Mouse (Mus musculus) embryonic facial prominence, embryonic 15.5 days (tissue): ENCODE measurements around the gene Nt5c3b. TPM values are rescaled to one million over a fixed set of nuclear protein-coding genes. Genes with fewer than 3 reads are reported as not detected.

Experiments
- ATAC-seq: fragments of 200-750 bp; cut with Nextera tagmentation; 2 replicates; pipeline ENCODE4 v1.8.0; 2017; ENCODE audit warnings: low read depth, moderate TSS enrichment; ENCODE audit not compliant: insufficient number of reproducible peaks, low FRiP score, low TSS enrichment
- H3K27ac ChIP-seq: fragments of 300-500 bp; sonication (generic); replicated peaks from 2 replicates; pipeline ENCODE4 v1.5.1; 2015; ENCODE audit warnings: mild to moderate bottlenecking, inconsistent platforms
- H3K27me3 ChIP-seq: fragments of 300-500 bp; sonication (generic); 2 replicates; pipeline ENCODE4 v1.6.1; 2015; ENCODE audit warnings: inconsistent platforms
- H3K36me3 ChIP-seq: fragments of 300-500 bp; sonication (generic); 2 replicates; pipeline ENCODE4 v1.6.1; 2015; ENCODE audit warnings: mild to moderate bottlenecking, inconsistent platforms
- H3K4me1 ChIP-seq: fragments of 300-500 bp; sonication (generic); 2 replicates; pipeline ENCODE4 v1.6.1; 2015; ENCODE audit warnings: inconsistent platforms
- H3K4me2 ChIP-seq: fragments of 300-500 bp; sonication (generic); replicated peaks from 2 replicates; pipeline ENCODE4 v1.6.1; 2015; ENCODE audit warnings: mild to moderate bottlenecking, inconsistent platforms
- H3K4me3 ChIP-seq: fragments of 300-500 bp; sonication (generic); replicated peaks from 2 replicates; pipeline ENCODE4 v1.5.1; 2015; ENCODE audit warnings: mild to moderate bottlenecking, inconsistent platforms
- H3K9ac ChIP-seq: fragments of 300-500 bp; sonication (generic); 2 replicates; pipeline ENCODE4 v1.6.1; 2015; ENCODE audit warnings: inconsistent platforms
- H3K9me3 ChIP-seq: fragments of 300-500 bp; sonication (generic); replicated peaks from 2 replicates; pipeline ENCODE4 v1.6.1; 2016; ENCODE audit warnings: inconsistent platforms
- WGBS: fragments of 180-500 bp; shearing (Covaris S2); methylation state at CpG from one replicate; pipeline ENCODE4 v1.1.7; 2015; 5-methylcytosine and 5-hydroxymethylcytosine counted together
- polyA plus RNA-seq: library from polyadenylated mRNA; unstranded; fragments of >200 nt; fragmentation: Nextera tagmentation; extraction: Ambion mirVana; gene quantifications from 2 replicates; pipeline ENCODE4 v1.2.1, GENCODE M21; 2015

Gene Nt5c3b
- polyA plus RNA-seq, 1 experiment from 2014 or later: 134 TPM

- no peak for ATAC-seq
- 89% methylated on average over 3 of the region's 3 CpGs for WGBS
- no peaks in the 10 kb centered on the region for H3K4me1 ChIP-seq
These were observed 14.8 kb downstream of the Nt5c3b start for GRCm38 (mm10) chr11:100426820-100427219.

GRCm38 (mm10) chr11:100425851-100426250, 15.8 kb downstream of the Nt5c3b start:
- WGBS: 31% methylated on average over 7 of the region's 7 CpGs
- no peak overlapping the region for H3K27ac ChIP-seq
- peaks cover 56% of the 10 kb centered on the region for H3K36me3 ChIP-seq
- ATAC-seq: no peak
- H3K4me1 ChIP-seq: no peaks in the 10 kb centered on the region
- no peaks in the 10 kb centered on the region for H3K9me3 ChIP-seq
- no peak overlapping the region for H3K4me3 ChIP-seq
- H3K9ac ChIP-seq: no peak overlapping the region
- no peaks in the 10 kb centered on the region for H3K27me3 ChIP-seq
- H3K4me2 ChIP-seq: no peak overlapping the region

More at GRCm38 (mm10) chr11:100426820-100427219, 14.8 kb downstream of the Nt5c3b start:
- no peak overlapping the region for H3K9ac ChIP-seq
- H3K27ac ChIP-seq: no peak overlapping the region
- no peaks in the 10 kb centered on the region for H3K27me3 ChIP-seq
- no peak overlapping the region for H3K4me2 ChIP-seq
- H3K9me3 ChIP-seq: no peaks in the 10 kb centered on the region
- H3K36me3 ChIP-seq: peaks cover 52% of the 10 kb centered on the region
- H3K4me3 ChIP-seq: no peak overlapping the region

GRCm38 (mm10) chr11:100423836-100424235, 17.8 kb downstream of the Nt5c3b start:
- Histone ChIP-seq H3K27ac (no peak overlapping the region), H3K36me3 (peaks cover 47% of the 10 kb centered on the region), H3K9ac (no peak overlapping the region), H3K4me3 (no peak overlapping the region), H3K9me3 (no peaks in the 10 kb centered on the region), H3K4me1 (no peaks in the 10 kb centered on the region), H3K27me3 (no peaks in the 10 kb centered on the region), H3K4me2 (no peak overlapping the region)
- ATAC-seq: no peak
- 89% methylated on average over 7 of the region's 7 CpGs for WGBS

GRCm38 (mm10) chr11:100421537-100421936, 20.1 kb downstream of the Nt5c3b start:
- H3K27ac ChIP-seq: no peak overlapping the region
- no peak overlapping the region for H3K4me2 ChIP-seq
- WGBS: 61% methylated on average over 8 of the region's 8 CpGs
- H3K27me3 ChIP-seq: no peaks in the 10 kb centered on the region
- H3K36me3 ChIP-seq: peaks cover 48% of the 10 kb centered on the region
- no peak overlapping the region for H3K9ac ChIP-seq
- H3K4me3 ChIP-seq: no peak overlapping the region
- ATAC-seq: no peak
- H3K9me3 ChIP-seq: no peaks in the 10 kb centered on the region
- peaks cover 14% of the 10 kb centered on the region for H3K4me1 ChIP-seq

GRCm38 (mm10) chr11:100414914-100415822, 26.4 kb downstream of the Nt5c3b start, which contains the start of gene Fkbp10:
TSS of gene Fkbp10 (plus strand) at chr11:100415697.
- Histone ChIP-seq H3K36me3 (peaks cover 5% of the 10 kb centered on the region; the same call in 1 of the 2 replicates), H3K4me3 (peak within 1 kb of the TSS; percentile 57), H3K9ac (peak within 1 kb of the TSS; percentile 66), H3K9me3 (no peaks in the 10 kb centered on the region), H3K4me2 (peak within 1 kb of the TSS; percentile 79), H3K27ac (peak within 1 kb of the TSS; percentile 94), H3K27me3 (no peaks in the 10 kb centered on the region), H3K4me1 (peaks cover 60% of the 10 kb centered on the region)
- WGBS: under 1% methylated on average over 31 of the region's 31 CpGs
- ATAC-seq: peak; percentile 64

- Histone ChIP-seq H3K36me3 (peaks cover 11% of the 10 kb centered on the region), H3K9me3 (no peaks in the 10 kb centered on the region), H3K4me3 (peak within 1 kb of the TSS; percentile 57), H3K4me1 (peaks cover 60% of the 10 kb centered on the region), H3K4me2 (peak within 1 kb of the TSS; percentile 79), H3K27ac (peak within 1 kb of the TSS; percentile 94), H3K9ac (peak within 1 kb of the TSS; percentile 66), H3K27me3 (no peaks in the 10 kb centered on the region)
- ATAC-seq: peak; percentile 95
- under 1% methylated on average over 92 of the region's 93 CpGs for WGBS
These were observed 27.3 kb downstream of the Nt5c3b start, which contains the start of gene P3h4 for GRCm38 (mm10) chr11:100414021-100414913. TSS of gene P3h4 (minus strand) at chr11:100414836.

- peaks cover 15% of the 10 kb centered on the region for H3K36me3 ChIP-seq
- peak overlapping the region; percentile 57 for H3K4me3 ChIP-seq
- peaks cover 60% of the 10 kb centered on the region for H3K4me1 ChIP-seq
- H3K4me2 ChIP-seq: peak overlapping the region; percentile 79
- peak overlapping the region; percentile 66 for H3K9ac ChIP-seq
- H3K27me3 ChIP-seq: no peaks in the 10 kb centered on the region
- WGBS: 65% methylated on average over 11 of the region's 11 CpGs
- ATAC-seq: no peak
- no peaks in the 10 kb centered on the region for H3K9me3 ChIP-seq
- H3K27ac ChIP-seq: no peak overlapping the region; the same call in 1 of the 2 replicates
These were observed 28.1 kb downstream of the Nt5c3b start for GRCm38 (mm10) chr11:100413541-100413940.

GRCm38 (mm10) chr11:100411736-100412135, 29.9 kb downstream of the Nt5c3b start:
- ATAC-seq: no peak
- WGBS: 69% methylated on average over 11 of the region's 11 CpGs
- Histone ChIP-seq H3K4me3 (no peak overlapping the region), H3K36me3 (peaks cover 20% of the 10 kb centered on the region), H3K4me1 (peaks cover 57% of the 10 kb centered on the region), H3K9ac (no peak overlapping the region), H3K27me3 (no peaks in the 10 kb centered on the region), H3K9me3 (no peaks in the 10 kb centered on the region), H3K4me2 (peak overlapping the region; percentile 79), H3K27ac (peak overlapping the region; percentile 48; the same call in 1 of the 2 replicates)

- no peak for ATAC-seq
- no peaks in the 10 kb centered on the region for H3K27me3 ChIP-seq
- no peak overlapping the region for H3K4me2 ChIP-seq
- no peak overlapping the region for H3K4me3 ChIP-seq
- WGBS: 76% methylated on average over 3 of the region's 3 CpGs
- peak overlapping the region; percentile 17; the same call in 1 of the 2 replicates for H3K27ac ChIP-seq
- H3K9ac ChIP-seq: no peak overlapping the region
- peaks cover 46% of the 10 kb centered on the region for H3K4me1 ChIP-seq
- no peaks in the 10 kb centered on the region for H3K9me3 ChIP-seq
- peaks cover 20% of the 10 kb centered on the region for H3K36me3 ChIP-seq
These were observed 31.9 kb downstream of the Nt5c3b start for GRCm38 (mm10) chr11:100409686-100410085.

- ATAC-seq: no peak
- peaks cover 20% of the 10 kb centered on the region for H3K36me3 ChIP-seq
- H3K27me3 ChIP-seq: no peaks in the 10 kb centered on the region
- no peak overlapping the region for H3K4me2 ChIP-seq
- 90% methylated on average over 12 of the region's 12 CpGs for WGBS
- peaks cover 46% of the 10 kb centered on the region for H3K4me1 ChIP-seq
- no peak overlapping the region for H3K27ac ChIP-seq
- no peak overlapping the region for H3K9ac ChIP-seq
- H3K4me3 ChIP-seq: no peak overlapping the region
- no peaks in the 10 kb centered on the region for H3K9me3 ChIP-seq
These were observed 32.7 kb downstream of the Nt5c3b start for GRCm38 (mm10) chr11:100408835-100409462.
